16 mouse cellular contexts compared by ENCODE assay signal in the genomic region with DNA sequence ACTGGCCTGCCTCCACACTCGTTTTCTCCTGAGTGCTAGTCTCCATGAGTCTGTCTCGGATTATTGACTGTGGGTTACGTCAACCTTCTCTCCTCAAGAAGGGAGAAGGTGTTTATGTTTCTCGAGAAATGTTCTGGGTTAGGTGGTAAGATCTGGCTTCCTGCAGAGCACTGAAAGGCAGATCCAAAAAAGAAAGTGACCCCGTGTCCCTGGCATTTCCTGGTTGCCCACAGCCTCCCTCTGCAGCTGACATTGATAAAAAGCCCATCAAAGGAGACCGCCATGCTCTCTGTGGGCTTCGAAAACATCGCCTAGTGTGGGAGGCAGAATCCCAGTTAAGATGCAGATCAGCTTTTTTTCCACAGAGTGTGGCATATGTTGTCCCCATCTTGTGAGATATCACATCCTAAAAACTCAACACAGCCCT. TPM values are rescaled to one million over a fixed set of nuclear protein-coding genes. Genes with fewer than 3 reads are reported as not detected.
A peak's percentile ranks its signal among the peaks of the same experiment; 100 is the strongest.
DNase-seq lines count a peak whose midpoint lies in the region; ATAC-seq lines count a peak whose summit lies in the region.
"Had no signal": no experiment of that assay in that cellular context is flagged by ENCODE, and none has a peak within 500 bp of the region (broad histone marks: within the 10 kb centered on the region; RNA-seq: fewer than 3 reads in every experiment).

No protein-coding gene starts in this region.

- no peak overlapping the region for H3K27ac ChIP-seq in neural tube, embryonic 11.5 days (ENCODE audit: low read depth, low read length)
- H3K27ac ChIP-seq in midbrain, embryonic 11.5 days (ENCODE audit: low read depth, low read length): no peak overlapping the region
- H3K27ac ChIP-seq: embryonic facial prominence, embryonic 12.5 days; liver, embryonic 12.5 days; macrophage had no signal

- no peaks in the 10 kb centered on the region for H3K36me3 ChIP-seq in neural tube, embryonic 11.5 days (ENCODE audit: control insufficient read depth, insufficient read depth, low read length)
- no peaks in the 10 kb centered on the region for H3K36me3 ChIP-seq in midbrain, embryonic 11.5 days (ENCODE audit: control insufficient read depth, insufficient read depth, low read length)
- H3K36me3 ChIP-seq: embryonic facial prominence, embryonic 12.5 days; liver, embryonic 12.5 days had no signal

- H3K9ac ChIP-seq in neural tube, embryonic 11.5 days (ENCODE audit: low read length): no peak overlapping the region
- no peak overlapping the region for H3K9ac ChIP-seq in midbrain, embryonic 11.5 days (ENCODE audit: low read length)
- H3K9ac ChIP-seq: embryonic facial prominence, embryonic 12.5 days; liver, embryonic 12.5 days had no signal

- ATAC-seq in neural tube, embryonic 11.5 days (ENCODE audit: insufficient read depth, low FRiP score, low TSS enrichment): no peak
- no peak for ATAC-seq in midbrain, embryonic 11.5 days (ENCODE audit: low FRiP score)
- ATAC-seq: CD4-positive, CD25-positive, alpha-beta regulatory T cell, adult 4 months; forebrain, embryonic 16.5 days; liver, embryonic 12.5 days had no signal

- H3K4me1 ChIP-seq in neural tube, embryonic 11.5 days (ENCODE audit: control insufficient read depth, insufficient read depth, low read length): peaks cover 7% of the 10 kb centered on the region; the same call in 1 of the 2 replicates
- H3K4me1 ChIP-seq in midbrain, embryonic 11.5 days (ENCODE audit: control insufficient read depth, insufficient read depth, low read length): peaks cover 3% of the 10 kb centered on the region; the same call in 1 of the 2 replicates
- H3K4me1 ChIP-seq: liver, embryonic 12.5 days had no signal

- H3K4me2 ChIP-seq in neural tube, embryonic 11.5 days (ENCODE audit: low read depth): no peak overlapping the region
- no peak overlapping the region for H3K4me2 ChIP-seq in midbrain, embryonic 11.5 days
- H3K4me2 ChIP-seq: embryonic facial prominence, embryonic 12.5 days; liver, embryonic 12.5 days had no signal

- no peaks in the 10 kb centered on the region for H3K9me3 ChIP-seq in neural tube, embryonic 11.5 days (ENCODE audit: control insufficient read depth, low read length)
- H3K9me3 ChIP-seq in midbrain, embryonic 11.5 days (ENCODE audit: control insufficient read depth, low read length): no peaks in the 10 kb centered on the region
- H3K9me3 ChIP-seq: embryonic facial prominence, embryonic 12.5 days; liver, embryonic 12.5 days had no signal

- no peak overlapping the region for H3K4me3 ChIP-seq in neural tube, embryonic 11.5 days (ENCODE audit: low read depth, low read length)
- no peak overlapping the region for H3K4me3 ChIP-seq in midbrain, embryonic 11.5 days (ENCODE audit: low read depth, low read length)
- H3K4me3 ChIP-seq: embryonic facial prominence, embryonic 12.5 days; liver, embryonic 12.5 days had no signal

- H3K27me3 ChIP-seq in neural tube, embryonic 11.5 days (ENCODE audit: control insufficient read depth, insufficient read depth, low read length): no peaks in the 10 kb centered on the region
- no peaks in the 10 kb centered on the region for H3K27me3 ChIP-seq in midbrain, embryonic 11.5 days (ENCODE audit: control insufficient read depth, insufficient read depth, low read length)
- H3K27me3 ChIP-seq: embryonic facial prominence, embryonic 12.5 days; liver, embryonic 12.5 days had no signal

- DNase-seq in frontal cortex, adult 2 months (ENCODE audit: extremely low spot score in 1 of 2, low spot score in 1 of 2): peak; percentile 69 to 76
- DNase-seq in frontal cortex, postnatal 25 days (ENCODE audit: low spot score in 2 of 2): no peak
- peak; percentile 49 for DNase-seq in neural tube, embryonic 11.5 days (ENCODE audit: low spot score)
- DNase-seq in neural tube, embryonic 10.5 days (ENCODE audit: extremely low spot score, low spot score): no peak
- DNase-seq in left cerebral cortex, adult 18-20 months (ENCODE audit: low spot score in 2 of 2): peak; percentile 17 to 52
- DNase-seq in telencephalon, adult 2 months (ENCODE audit: low read depth, low spot score): peak; percentile 83
- DNase-seq in lung, postnatal 25 days (ENCODE audit: low spot score): no peak
- no peak for DNase-seq in midbrain, embryonic 11.5 days (ENCODE audit: low spot score, missing footprints)
- DNase-seq: heart, postnatal 14 days; kidney, adult 18-20 months had no signal

- 44% methylated on average over 8 of the region's 8 CpGs for WGBS in neural tube, embryonic 11.5 days
- WGBS in midbrain, embryonic 11.5 days: 63% methylated on average over 8 of the region's 8 CpGs

RNA-seq across cellular contexts. Expression of a gene that starts 48.0 kb away (rescaled TPM):
- polyA plus RNA-seq in frontal cortex, adult 2 months (2012; rRNA removed): 1.2 and 1.4 TPM in 2 replicates
- polyA plus RNA-seq in neural tube, embryonic 11.5 days (2014; fragmentation: Nextera tagmentation; extraction: Ambion mirVana): 3.6 and 4.4 TPM in 2 replicates
- 1 to 10 TPM; 1.7 to 3.0 TPM for total RNA-seq in left cerebral cortex, adult 18-20 months (2021)
- 5.1 and 6.2 TPM in 2 replicates for polyA plus RNA-seq in midbrain, embryonic 11.5 days (2014; fragmentation: Nextera tagmentation; extraction: Ambion mirVana)
- total RNA-seq: neutrophil, adult 5-6 weeks had no signal
- polyA plus RNA-seq: macrophage had no signal

Comparison
In these comparisons a context has a peak if more than half of its experiments do, and no peak if none do; other contexts are left out.
1. DNase-seq: peak in frontal cortex, adult 2 months (2 of 2), neural tube, embryonic 11.5 days (single experiment), left cerebral cortex, adult 18-20 months (2 of 2) and telencephalon, adult 2 months (single experiment); none in frontal cortex, postnatal 25 days (0 of 2), neural tube, embryonic 10.5 days (single experiment), lung, postnatal 25 days (single experiment) and midbrain, embryonic 11.5 days (single experiment).